Comparison of ENCODE assay signal across 8 mouse cellular contexts in genomic region chr17:57276634-57277121, GRCm38 (mm10). TPM values are rescaled to one million over a fixed set of nuclear protein-coding genes. Genes with fewer than 3 reads are reported as not detected.
DNase-seq lines count a peak whose midpoint lies in the region; ATAC-seq and TF ChIP-seq lines count a peak whose summit lies in the region.

No protein-coding gene starts in this region.

- peak overlapping the region; percentile 59 for H3K4me3 ChIP-seq in embryonic facial prominence, embryonic 14.5 days (ENCODE audit: low read depth, low read length)
- peak overlapping the region; percentile 89 for H3K4me3 ChIP-seq in liver, adult 2 months (ENCODE audit: insufficient read depth, low read depth, low read length)
- peak overlapping the region; percentile 54 for H3K4me3 ChIP-seq in myocyte
- peak overlapping the region; percentile 56 for H3K4me3 ChIP-seq in stomach, embryonic 15.5 days (replicated peaks)

- H3K9me3 ChIP-seq in embryonic facial prominence, embryonic 14.5 days (ENCODE audit: control insufficient read depth, low read length), result no peaks in the 10 kb centered on the region
- H3K9me3 ChIP-seq in stomach, embryonic 15.5 days, result no peaks in the 10 kb centered on the region

- peaks cover 13% of the 10 kb centered on the region; the same call in 1 of the 2 replicates for H3K4me1 ChIP-seq in embryonic facial prominence, embryonic 14.5 days (ENCODE audit: control insufficient read depth, insufficient read depth, low read length)
- H3K4me1 ChIP-seq in liver, adult 2 months (ENCODE audit: control insufficient read depth, insufficient read depth, low read length), result 0 out of 2 replicates have a peak, but pooled peaks cover 4% of the 10 kb centered on the region
- H3K4me1 ChIP-seq in stomach, embryonic 15.5 days, result peaks cover 8% of the 10 kb centered on the region

- peak overlapping the region; percentile 81 for H3K4me2 ChIP-seq in embryonic facial prominence, embryonic 14.5 days (ENCODE audit: low read depth, low read length)
- H3K4me2 ChIP-seq in myocyte (ENCODE audit: low read depth), result peak overlapping the region; percentile 83
- peak overlapping the region; percentile 86 for H3K4me2 ChIP-seq in stomach, embryonic 15.5 days

- TF ChIP-seq POLR2A in liver, adult 2 months (IDR thresholded peaks at IDR 0.05; ENCODE audit: extremely low read depth, insufficient read depth, low read length), result no peak
- TF ChIP-seq POLR2A in myocyte (IDR thresholded peaks at IDR 0.05; ENCODE audit: insufficient read length, low read depth), result no peak

- peaks cover 10% of the 10 kb centered on the region for H3K27me3 ChIP-seq in embryonic facial prominence, embryonic 14.5 days (replicated peaks; ENCODE audit: control insufficient read depth, insufficient read depth, low read length)
- no peaks in the 10 kb centered on the region for H3K27me3 ChIP-seq in liver, adult 2 months (ENCODE audit: control insufficient read depth, insufficient read depth, low read length)
- H3K27me3 ChIP-seq in myocyte (ENCODE audit: control insufficient read depth, insufficient read depth, insufficient read length), result peaks cover 27% of the 10 kb centered on the region
- H3K27me3 ChIP-seq in stomach, embryonic 15.5 days (replicated peaks), result no peaks in the 10 kb centered on the region

- H3K79me2 ChIP-seq in liver, adult 2 months (ENCODE audit: control insufficient read depth, insufficient read depth, low read length), result no peaks in the 10 kb centered on the region
- H3K79me2 ChIP-seq in myocyte (ENCODE audit: control insufficient read depth, insufficient read depth), result no peaks in the 10 kb centered on the region

- DNase-seq in CD4-positive helper T cell, adult 2 months (ENCODE audit: low read depth, low spot score), result peak; percentile 85
- DNase-seq in adrenal gland, postnatal 4 days (ENCODE audit: low spot score in 2 of 2), result peak; percentile 32 to 37
- peak; percentile 90 for DNase-seq in embryonic facial prominence, embryonic 14.5 days (ENCODE audit: low spot score)
- peak; percentile 88 to 90 for DNase-seq in heart, adult 9 months (ENCODE audit: low spot score in 2 of 2)
- DNase-seq in kidney, adult 9 months, result peak; percentile 86
- DNase-seq in liver, adult 2 months (ENCODE audit: extremely low read depth, low read depth, low spot score), result peak; percentile 70

- no peak overlapping the region for H3ac ChIP-seq in myocyte (ENCODE audit: control insufficient read depth, insufficient read length)

- WGBS in embryonic facial prominence, embryonic 14.5 days, result under 1% methylated on average over 20 of the region's 20 CpGs
- WGBS in liver, adult 2 months, result under 1% methylated on average over 20 of the region's 20 CpGs
- WGBS in stomach, embryonic 15.5 days, result under 1% methylated on average over 20 of the region's 20 CpGs

- peak; percentile 77 for ATAC-seq in embryonic facial prominence, embryonic 14.5 days (ENCODE audit: low read depth)
- ATAC-seq in stomach, embryonic 15.5 days (ENCODE audit: insufficient read depth, low FRiP score, low read depth), result 0 out of 2 replicates have a peak, but pooled peaks have one; percentile 50

- H3K9ac ChIP-seq in embryonic facial prominence, embryonic 14.5 days (ENCODE audit: low read depth, low read length), result peak overlapping the region; percentile 47; the same call in 1 of the 2 replicates
- peak overlapping the region; percentile 83 for H3K9ac ChIP-seq in liver, adult 2 months (ENCODE audit: low read depth, low read length)
- H3K9ac ChIP-seq in stomach, embryonic 15.5 days, result no peak overlapping the region

- peak; percentile 85 for TF ChIP-seq CTCF in liver, adult 2 months (IDR thresholded peaks at IDR 0.05; ENCODE audit: low read depth, low read length)

- H3K36me3 ChIP-seq in embryonic facial prominence, embryonic 14.5 days (ENCODE audit: control insufficient read depth, insufficient read depth, low read length), result no peaks in the 10 kb centered on the region
- no peaks in the 10 kb centered on the region for H3K36me3 ChIP-seq in liver, adult 2 months (ENCODE audit: control insufficient read depth, insufficient read depth, low read length)
- H3K36me3 ChIP-seq in myocyte (ENCODE audit: control insufficient read depth, insufficient read depth), result no peaks in the 10 kb centered on the region
- H3K36me3 ChIP-seq in stomach, embryonic 15.5 days, result no peaks in the 10 kb centered on the region

- H3K27ac ChIP-seq in embryonic facial prominence, embryonic 14.5 days (replicated peaks; ENCODE audit: low read depth, low read length), result no peak overlapping the region
- peak overlapping the region; percentile 49 for H3K27ac ChIP-seq in liver, adult 2 months (replicated peaks; ENCODE audit: insufficient read depth, low read depth, low read length)
- 0 out of 2 replicates have a peak overlapping the region, but pooled peaks have one; percentile 33 for H3K27ac ChIP-seq in stomach, embryonic 15.5 days

TF ChIP-seq in myocyte, 11 proteins besides CTCF, POLR2A, EP300 and RAD21:
- TF ChIP-seq SRF (IDR thresholded peaks at IDR 0.05; ENCODE audit: control insufficient read depth, insufficient read length, low read depth) (no peak), POLR2AphosphoS2 (IDR thresholded peaks at IDR 0.05; ENCODE audit: insufficient read length, low read depth) (no peak), MYOD1 (IDR thresholded peaks at IDR 0.05; ENCODE audit: control insufficient read depth in 1 of 3, insufficient read length in 2 of 3, low read depth in 2 of 3) (no peak), TCF12 (IDR thresholded peaks at IDR 0.05; ENCODE audit: insufficient read depth, poor library complexity, severe bottlenecking) (no peak), TCF3 (IDR thresholded peaks at IDR 0.05; ENCODE audit: insufficient read length, low read depth) (no peak), E2F4 (IDR thresholded peaks at IDR 0.05; ENCODE audit: insufficient read depth) (no peak), MYOG (IDR thresholded peaks at IDR 0.05; ENCODE audit: control insufficient read depth in 1 of 3, insufficient read depth in 1 of 3, insufficient read length in 2 of 3, low read depth in 2 of 3) (no peak), MAX (IDR thresholded peaks at IDR 0.05; ENCODE audit: low read depth) (no peak), REST (IDR thresholded peaks at IDR 0.05; ENCODE audit: insufficient read depth, insufficient read length) (no peak), CEBPB (IDR thresholded peaks at IDR 0.05; ENCODE audit: insufficient read depth, poor library complexity, severe bottlenecking) (no peak), USF1 (IDR thresholded peaks at IDR 0.05; ENCODE audit: low read depth) (no peak)

RNA-seq across cellular contexts. Expression of gene Vav1, which starts 2.2 kb away (rescaled TPM):
- total RNA-seq in adrenal gland, postnatal 4 days (2021), result 1 to 10 TPM; 2.7 to 3.3 TPM
- 4.0 and 4.8 TPM in 2 replicates for polyA plus RNA-seq in embryonic facial prominence, embryonic 14.5 days (2014; fragmentation: Nextera tagmentation; extraction: Ambion mirVana)
- 2.7 and 2.9 TPM in 2 replicates for total RNA-seq in liver, adult 2 months (2014; rRNA removed)
- polyA plus RNA-seq in liver, adult 2 months (2012; rRNA removed), result 1.3 and 1.9 TPM in 2 replicates
- not detected for polyA plus RNA-seq in myocyte (2012; fragmentation: generic; extraction: Trizol)
- polyA plus RNA-seq in stomach, embryonic 15.5 days (2015; fragmentation: Nextera tagmentation; extraction: Ambion mirVana), result 4.1 and 4.4 TPM in 2 replicates

RNA-seq across cellular contexts. Expression of gene Trip10, which starts 27.4 kb away (rescaled TPM):
- total RNA-seq in adrenal gland, postnatal 4 days (2021), result 10 to 100 TPM; 52.1 to 58.4 TPM
- 32.3 and 36.0 TPM in 2 replicates for polyA plus RNA-seq in embryonic facial prominence, embryonic 14.5 days (2014; fragmentation: Nextera tagmentation; extraction: Ambion mirVana)
- total RNA-seq in liver, adult 2 months (2014; rRNA removed), result 4.6 and 5.1 TPM in 2 replicates
- 4.8 and 7.2 TPM in 2 replicates for polyA plus RNA-seq in liver, adult 2 months (2012; rRNA removed)
- polyA plus RNA-seq in myocyte (2012; fragmentation: generic; extraction: Trizol), result 39.2 TPM
- polyA plus RNA-seq in stomach, embryonic 15.5 days (2015; fragmentation: Nextera tagmentation; extraction: Ambion mirVana), result 43.1 and 43.7 TPM in 2 replicates

RNA-seq across cellular contexts. Expression of gene Gpr108, which starts 28.4 kb away (rescaled TPM):
- 10 to 100 TPM; 50.3 to 52.5 TPM for total RNA-seq in adrenal gland, postnatal 4 days (2021)
- 36.9 and 37.1 TPM in 2 replicates for polyA plus RNA-seq in embryonic facial prominence, embryonic 14.5 days (2014; fragmentation: Nextera tagmentation; extraction: Ambion mirVana)
- 10.7 and 11.7 TPM in 2 replicates for total RNA-seq in liver, adult 2 months (2014; rRNA removed)
- polyA plus RNA-seq in liver, adult 2 months (2012; rRNA removed), result 19.3 and 23.7 TPM in 2 replicates
- 53.9 TPM for polyA plus RNA-seq in myocyte (2012; fragmentation: generic; extraction: Trizol)
- 41.4 and 44.3 TPM in 2 replicates for polyA plus RNA-seq in stomach, embryonic 15.5 days (2015; fragmentation: Nextera tagmentation; extraction: Ambion mirVana)

RNA-seq across cellular contexts. Expression of gene C3, which starts 48.7 kb away (rescaled TPM):
- total RNA-seq in adrenal gland, postnatal 4 days (2021), result 100 to 1,000 TPM in 1 of 2 experiments, 10 to 100 TPM in 1; 60.7 to 452 TPM
- 2.0 and 4.6 TPM in 2 replicates for polyA plus RNA-seq in embryonic facial prominence, embryonic 14.5 days (2014; fragmentation: Nextera tagmentation; extraction: Ambion mirVana)
- total RNA-seq in liver, adult 2 months (2014; rRNA removed), result 5,384 and 7,708 TPM in 2 replicates
- 3,773 and 3,833 TPM in 2 replicates for polyA plus RNA-seq in liver, adult 2 months (2012; rRNA removed)
- 0.12 TPM for polyA plus RNA-seq in myocyte (2012; fragmentation: generic; extraction: Trizol)
- 9.5 and 20.2 TPM in 2 replicates for polyA plus RNA-seq in stomach, embryonic 15.5 days (2015; fragmentation: Nextera tagmentation; extraction: Ambion mirVana)

Comparison
In these comparisons a context has a peak if more than half of its experiments do, and no peak if none do; other contexts are left out.
1. DNase-seq: peak in every context shown above with its lines; median percentile 90 in embryonic facial prominence, embryonic 14.5 days; 89 in heart, adult 9 months; 86 in kidney, adult 9 months; 85 in CD4-positive helper T cell, adult 2 months; 70 in liver, adult 2 months; 34 in adrenal gland, postnatal 4 days.